Mouse (Mus musculus) cerebellum, adult 2 months (tissue): ENCODE results near the gene Mrps5.

Experiments
- CTCF ChIP-seq: fragments of 200-500 bp; IDR thresholded peaks from 2 replicates; pipeline ENCODE4 v1.5.1; 2011; ENCODE audit warnings: low read depth, mild to moderate bottlenecking, control low read depth, low read length, moderate library complexity, borderline replicate concordance; ENCODE audit not compliant: insufficient read depth
- POLR2A ChIP-seq: fragments of 200-500 bp; IDR thresholded peaks from 2 replicates; pipeline ENCODE4 v1.6.1; 2011; ENCODE audit warnings: low read length, control low read depth, borderline replicate concordance; ENCODE audit not compliant: insufficient read depth

DNA sequence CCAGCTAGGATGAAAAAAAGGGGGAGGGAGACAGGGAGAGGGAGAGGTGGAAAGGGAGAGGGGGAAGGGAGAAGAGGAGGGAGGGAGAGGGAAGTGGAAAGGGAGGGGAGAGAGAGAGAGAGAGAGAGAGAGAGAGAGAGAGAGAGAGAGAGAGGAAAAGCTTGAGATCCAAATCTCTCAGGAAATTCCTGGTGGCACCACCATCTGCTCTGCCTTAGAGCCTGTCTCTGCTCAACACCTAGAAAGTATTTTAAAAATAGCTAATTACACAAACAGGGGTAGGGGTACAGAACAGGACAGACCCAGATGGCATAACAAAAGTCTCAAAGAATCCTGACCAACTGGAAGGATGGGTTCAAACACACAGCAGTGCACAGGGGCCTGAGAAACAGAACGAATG lies 36.6 kb upstream of the Mrps5 start:
- TF ChIP-seq CTCF (no peak), POLR2A (no peak)
